Mouse (Mus musculus) ES-Bruce4 (cell line): Measurements from ENCODE around the gene Igsf6. TPM values are rescaled to one million over a fixed set of nuclear protein-coding genes. Genes with fewer than 3 reads are reported as not detected.

Source experiments
- H3K27ac ChIP-seq: 2 replicates; pipeline ENCODE4 v1.5.1; 2012; ENCODE audit warnings: low read length, inconsistent platforms; ENCODE audit not compliant: insufficient read depth
- H3K27me3 ChIP-seq: 2 replicates; pipeline ENCODE4 v1.6.1; 2012; ENCODE audit warnings: mild to moderate bottlenecking, low read length, inconsistent platforms; ENCODE audit not compliant: control insufficient read depth, poor library complexity, insufficient read depth, severe bottlenecking
- H3K36me3 ChIP-seq: 2 replicates; pipeline ENCODE4 v1.6.1; 2012; ENCODE audit warnings: inconsistent platforms, mild to moderate bottlenecking, low read length, moderate library complexity; ENCODE audit not compliant: control insufficient read depth, poor library complexity, insufficient read depth, severe bottlenecking
- H3K4me1 ChIP-seq: one replicate; pipeline ENCODE4 v1.8.1; 2011; ENCODE audit warnings: low read length; ENCODE audit not compliant: control insufficient read depth, insufficient read depth
- H3K4me3 ChIP-seq: 2 replicates; pipeline ENCODE4 v1.5.1; 2011; ENCODE audit warnings: low read depth, mild to moderate bottlenecking, low read length
- H3K9ac ChIP-seq: 2 replicates; pipeline ENCODE4 v1.6.1; 2012; ENCODE audit warnings: low read depth, mild to moderate bottlenecking, inconsistent platforms; ENCODE audit not compliant: poor library complexity, severe bottlenecking
- H3K9me3 ChIP-seq: replicated peaks from 2 replicates; pipeline ENCODE4 v1.6.1; 2012; ENCODE audit warnings: mild to moderate bottlenecking, low read length, inconsistent platforms; ENCODE audit not compliant: control insufficient read depth, poor library complexity, insufficient read depth, severe bottlenecking
- CTCF ChIP-seq: IDR thresholded peaks from one replicate; pipeline ENCODE4 v1.8.1; 2011; ENCODE audit warnings: low read depth, low read length
- EP300 ChIP-seq: IDR thresholded peaks from 2 replicates; pipeline ENCODE4 v1.6.1; 2011; ENCODE audit warnings: low read depth, low read length; ENCODE audit not compliant: insufficient read depth
- POLR2A ChIP-seq: IDR thresholded peaks from one replicate; pipeline ENCODE4 v1.8.1; 2011; ENCODE audit warnings: low read length; ENCODE audit not compliant: insufficient read depth
- polyA plus RNA-seq: library from polyadenylated mRNA; stranded (reverse); fragments of >200 nt; gene quantifications from 2 replicates; pipeline ENCODE4 v1.2.4, GENCODE M21; 2011; ENCODE audit warnings: low read depth; ENCODE audit not compliant: missing spikeins, insufficient read depth, insufficient read length

The Igsf6 gene
- polyA plus RNA-seq, 1 experiment, result not detected

- Histone ChIP-seq H3K9me3 (no peaks in the 10 kb centered on the region), H3K27me3 (no peaks in the 10 kb centered on the region), H3K36me3 (no peaks in the 10 kb centered on the region), H3K4me3 (no peak overlapping the region), H3K9ac (no peak overlapping the region), H3K27ac (no peak overlapping the region), H3K4me1 (no peaks in the 10 kb centered on the region)
- TF ChIP-seq POLR2A, result no peak
- TF ChIP-seq EP300, result no peak
- TF ChIP-seq CTCF, result peak; percentile 50
Observed at GRCm38 (mm10) chr7:121020277-121020676, 54.1 kb downstream of the Igsf6 start.

DNA sequence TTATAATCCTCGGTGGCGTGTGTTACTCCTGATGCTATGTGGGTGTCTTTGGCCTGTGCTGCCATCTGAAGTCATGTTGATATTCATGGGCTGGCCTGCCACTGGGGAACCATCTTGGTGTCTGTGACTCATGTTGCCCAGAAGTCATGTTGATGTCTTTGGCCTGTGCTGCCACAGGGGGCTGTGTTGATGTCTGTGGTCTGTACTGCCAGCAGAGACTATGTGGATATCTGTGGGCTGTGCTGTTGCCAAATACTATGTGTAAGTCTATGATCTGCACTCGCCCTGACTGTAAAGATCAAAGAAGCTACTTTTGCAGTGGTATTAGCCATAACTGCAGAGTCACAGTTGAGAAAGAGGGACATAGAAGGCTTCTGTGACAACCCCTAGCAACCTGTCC lies 55.6 kb downstream of the Igsf6 start:
- TF ChIP-seq CTCF (no peak), POLR2A (no peak), EP300 (no peak)
- Histone ChIP-seq H3K9ac (no peak overlapping the region), H3K4me1 (no peaks in the 10 kb centered on the region), H3K27ac (no peak overlapping the region), H3K4me3 (no peak overlapping the region), H3K27me3 (no peaks in the 10 kb centered on the region), H3K9me3 (no peaks in the 10 kb centered on the region), H3K36me3 (no peaks in the 10 kb centered on the region)

DNA sequence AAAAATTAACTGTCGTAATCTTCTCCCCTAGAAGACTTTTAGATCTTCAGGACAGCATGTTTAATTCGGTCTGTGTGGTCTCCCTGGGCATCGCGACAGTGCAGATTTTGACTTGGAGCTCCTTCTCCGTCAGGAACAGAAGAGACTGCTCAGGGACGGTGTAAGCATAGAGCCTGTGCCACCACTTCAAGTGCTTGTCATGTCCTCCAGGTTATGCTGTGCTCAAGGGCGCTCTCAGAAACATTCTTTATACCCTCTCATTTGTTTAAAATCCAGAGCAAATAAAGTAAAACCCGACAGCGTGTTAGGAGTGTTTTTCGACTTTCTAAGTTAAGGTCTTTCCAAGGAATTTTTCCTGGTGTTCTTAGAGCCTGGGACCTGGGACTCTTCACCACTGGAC lies 59.9 kb downstream of the Igsf6 start:
- Histone ChIP-seq H3K27ac (no peak overlapping the region), H3K9ac (no peak overlapping the region), H3K9me3 (no peaks in the 10 kb centered on the region), H3K36me3 (no peaks in the 10 kb centered on the region), H3K4me3 (no peak overlapping the region), H3K27me3 (no peaks in the 10 kb centered on the region), H3K4me1 (no peaks in the 10 kb centered on the region)
- TF ChIP-seq EP300 (no peak), POLR2A (no peak), CTCF (no peak)

Other genes starting within 250 kb of the Igsf6 start
- gene Eef2k, start 231.7 kb downstream of the Igsf6 start, polyA plus RNA-seq, result 9.3 and 11.3 TPM in 2 replicates
- gene Polr3e, start 156.8 kb downstream of the Igsf6 start, polyA plus RNA-seq, result 35.6 and 36.0 TPM in 2 replicates
- gene Cdr2, start 92.3 kb downstream of the Igsf6 start, polyA plus RNA-seq, result 23.2 and 24.6 TPM in 2 replicates
- 2.3 TPM in 1 of 2 replicates, not detected in the other for gene Mfsd13b, start 92.1 kb downstream of the Igsf6 start, polyA plus RNA-seq
- 80.5 and 85.7 TPM in 2 replicates for gene Mettl9, start 40.1 kb downstream of the Igsf6 start, polyA plus RNA-seq
- not detected in 2 replicates for gene Otoa, start 7.1 kb upstream of the Igsf6 start, polyA plus RNA-seq